Mouse (Mus musculus) bone marrow macrophage, adult 2 months (primary cell): ENCODE data around the gene Faf1.

Experiments used
- CTCF ChIP-seq: IDR thresholded peaks from 2 replicates; pipeline ENCODE4 v1.5.1; 2012; ENCODE audit warnings: low read depth, mild to moderate bottlenecking, low read length, moderate library complexity
- POLR2A ChIP-seq: IDR thresholded peaks from 2 replicates; pipeline ENCODE4 v1.6.1; 2012; ENCODE audit warnings: mild to moderate bottlenecking, low read depth, low read length, borderline replicate concordance

- TF ChIP-seq CTCF = no peak
- no peak for TF ChIP-seq POLR2A
Measured at GRCm38 (mm10) chr4:109793072-109793471, 116.7 kb downstream of the Faf1 start.
